Mouse (Mus musculus) left cerebral cortex, adult 6 months (tissue): Measurements from ENCODE around the gene Tacr3. TPM values are rescaled to one million over a fixed set of nuclear protein-coding genes. Genes with fewer than 3 reads are reported as not detected.

Source experiments
- long read RNA-seq, 2 experiments: library from polyadenylated mRNA; unstranded; transcript quantifications; one replicate each; pipeline ENCODE4 v2.0.0; 2019 to 2020
- polyA plus RNA-seq: library from polyadenylated mRNA; unstranded; fragments of <200 nt; fragmentation: Nextera tagmentation; gene quantifications from 2 replicates; pipeline ENCODE4 v1.2.3, GENCODE M21; 2021

Tacr3 gene
- polyA plus RNA-seq: 0.80 and 0.92 TPM in 2 replicates
- long read RNA-seq, experiment 1, transcript Tacr3-201 (5 exons, 3,762 nt): major isoform, 24 of 26 reads
- long read RNA-seq, experiment 1, partial matches to known transcripts: 0 of 26 reads
- long read RNA-seq, experiment 1, other reads (novel, unspliced or antisense): 2 of 26 reads
- long read RNA-seq, experiment 2, partial matches to known transcripts: 0 of 2 reads
- long read RNA-seq, experiment 2, other reads (novel, unspliced or antisense): 0 of 2 reads

DNA sequence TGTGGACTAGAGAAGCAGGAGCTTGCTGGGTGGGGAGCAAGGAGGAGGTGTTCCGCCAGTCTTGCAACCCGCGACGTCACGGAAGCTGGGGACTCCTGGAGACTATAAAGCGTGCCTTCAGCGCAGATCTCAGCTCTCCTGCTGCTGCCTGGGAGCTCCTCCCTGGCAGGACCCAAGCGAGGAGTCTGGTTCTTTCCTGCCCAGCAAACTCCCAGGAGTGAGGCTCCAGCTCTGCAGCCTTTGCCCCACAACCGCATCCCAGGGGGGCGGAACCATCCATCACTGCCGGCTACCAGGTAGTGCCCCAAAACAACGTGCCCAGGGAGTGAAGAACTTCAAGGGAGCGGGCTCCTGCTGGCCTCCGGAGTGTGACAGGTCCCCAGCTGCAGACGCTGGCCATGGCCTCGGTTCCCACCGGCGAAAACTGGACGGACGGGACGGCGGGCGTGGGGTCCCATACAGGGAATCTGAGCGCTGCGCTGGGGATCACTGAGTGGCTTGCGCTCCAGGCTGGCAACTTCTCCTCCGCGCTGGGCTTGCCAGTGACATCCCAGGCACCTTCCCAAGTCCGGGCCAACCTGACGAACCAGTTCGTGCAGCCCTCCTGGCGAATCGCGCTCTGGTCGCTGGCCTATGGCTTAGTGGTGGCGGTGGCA is at the start of gene Tacr3:
Tacr3 (plus strand) TSS at position 133 of the 656 bp plus-strand sequence.

